Mouse (Mus musculus) megakaryocyte-erythroid progenitor cell, adult 5-6 weeks (primary cell): ENCODE results near the gene Hoxa11. TPM values are rescaled to one million over a fixed set of nuclear protein-coding genes. Genes with fewer than 3 reads are reported as not detected.

Experiments
- ATAC-seq: replicated peaks from 2 replicates; pipeline ENCODE4 v1.8.0; 2016; ENCODE audit warnings: mild to moderate bottlenecking, inconsistent platforms; ENCODE audit not compliant: severe bottlenecking, poor library complexity, low FRiP score, low TSS enrichment
- total RNA-seq, 2 experiments: library from RNA; stranded (forward) in 1 of 2; stranded (reverse) in 1 of 2; fragments of 200-1000, 215-1000 nt in 1 of 2; fragments of >200 nt in 1 of 2; fragmentation: Nextera tagmentation in 1 of 2; gene quantifications; 2 replicates each; pipeline ENCODE4 v1.2.3; 2014 to 2017

Hoxa11 gene
- total RNA-seq, 2 experiments from 2014 or later: not detected

- no peak for ATAC-seq
Measured at GRCm38 (mm10) chr6:52235866-52236265, 9.7 kb downstream of the Hoxa11 start.

GRCm38 (mm10) chr6:52235267-52235666 lies 10.3 kb downstream of the Hoxa11 start:
- ATAC-seq: no peak

GRCm38 (mm10) chr6:52234428-52235140 lies 11.0 kb downstream of the Hoxa11 start:
- ATAC-seq: no peak

GRCm38 (mm10) chr6:52233546-52234427 lies 11.8 kb downstream of the Hoxa11 start:
- no peak for ATAC-seq

GRCm38 (mm10) chr6:52232984-52233545 lies 12.5 kb downstream of the Hoxa11 start:
- ATAC-seq: no peak

GRCm38 (mm10) chr6:52232568-52232965 lies 13.0 kb downstream of the Hoxa11 start:
- no peak for ATAC-seq

- ATAC-seq: no peak
Measured at GRCm38 (mm10) chr6:52231885-52232567, 13.6 kb downstream of the Hoxa11 start.

- no peak for ATAC-seq
Measured at GRCm38 (mm10) chr6:52230516-52231165, 15.0 kb downstream of the Hoxa11 start, which contains the start of gene Hoxa9. Hoxa9 (minus strand) TSS chr6:52231089.

GRCm38 (mm10) chr6:52229558-52230416 lies 15.8 kb downstream of the Hoxa11 start:
- ATAC-seq: no peak

GRCm38 (mm10) chr6:52228475-52229465 lies 16.8 kb downstream of the Hoxa11 start:
- 0 out of 2 replicates have a peak, but pooled peaks have one; percentile 5 for ATAC-seq

- ATAC-seq: no peak
Measured at GRCm38 (mm10) chr6:52227470-52228222, 18.0 kb downstream of the Hoxa11 start.

- no peak for ATAC-seq
Measured at GRCm38 (mm10) chr6:52226569-52227257, 18.9 kb downstream of the Hoxa11 start.

- peak; percentile 57 for ATAC-seq
Measured at GRCm38 (mm10) chr6:52225612-52226568, 19.7 kb downstream of the Hoxa11 start.

- ATAC-seq: no peak
Measured at GRCm38 (mm10) chr6:52224895-52225611, 20.6 kb downstream of the Hoxa11 start.
